Mouse (Mus musculus) CH12.LX (cell line): ENCODE data around the gene Anpep.

Experiments
- CHD1 ChIP-seq: IDR thresholded peaks from 2 replicates; pipeline ENCODE4 v1.6.1; 2012; ENCODE audit warnings: low read depth, low read length, improper control_type of control experiment, inconsistent platforms
- CTCF ChIP-seq, 2 experiments: IDR thresholded peaks in 1 of 2; conservative IDR thresholded peaks in 1 of 2; 2 replicates each; pipeline ENCODE4 v1.5.1; 2011 to 2012; ENCODE audit warnings: low read depth in 2 of 2, low read length in 2 of 2, improper control_type of control experiment in 1 of 2, inconsistent platforms in 1 of 2, mild to moderate bottlenecking in 1 of 2, moderate library complexity in 1 of 2
- EP300 ChIP-seq: IDR thresholded peaks from 2 replicates; pipeline ENCODE4 v1.6.1; 2011; ENCODE audit warnings: low read length, improper control_type of control experiment
- GABPA ChIP-seq: IDR thresholded peaks from 2 replicates; pipeline ENCODE4 v1.6.1; 2012; ENCODE audit warnings: low read depth, low read length, improper control_type of control experiment, inconsistent platforms; ENCODE audit not compliant: insufficient replicate concordance
- MXI1 ChIP-seq: IDR thresholded peaks from 2 replicates; pipeline ENCODE4 v1.6.1; 2011; ENCODE audit warnings: mild to moderate bottlenecking, low read depth, low read length, improper control_type of control experiment
- POLR2A ChIP-seq: IDR thresholded peaks from 2 replicates; pipeline ENCODE4 v1.6.1; 2011; ENCODE audit warnings: low read depth, mild to moderate bottlenecking, improper control_type of control experiment, low read length
- TCF12 ChIP-seq: IDR thresholded peaks from 2 replicates; pipeline ENCODE4 v1.6.1; 2014; ENCODE audit warnings: low read depth, mild to moderate bottlenecking, inconsistent platforms, low read length, improper control_type of control experiment
- UBTF ChIP-seq: IDR thresholded peaks from 2 replicates; pipeline ENCODE4 v1.6.1; 2012; ENCODE audit warnings: low read depth, mild to moderate bottlenecking, inconsistent platforms, low read length, improper control_type of control experiment, moderate library complexity

DNA sequence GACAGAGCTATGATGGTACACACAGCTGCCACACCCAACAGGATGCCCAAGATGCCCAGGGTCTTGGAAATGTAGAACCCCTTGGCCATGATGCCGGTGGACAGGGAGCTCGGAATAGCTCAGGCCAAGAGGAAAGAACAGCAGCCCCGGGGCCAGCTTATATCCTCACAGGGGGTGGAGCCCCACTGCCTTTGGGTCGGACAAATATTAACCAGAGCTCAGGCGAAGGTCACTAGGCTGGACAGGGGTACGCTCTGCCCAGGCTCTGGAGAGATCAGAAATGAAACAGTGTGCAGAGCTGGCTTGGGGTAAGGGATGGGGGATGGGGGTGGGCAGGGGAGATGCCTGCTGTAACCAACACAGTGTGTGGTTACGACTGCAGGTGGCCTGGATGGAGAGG is 18.7 kb downstream of the Anpep start:
- no peak for TF ChIP-seq GABPA
- TF ChIP-seq CTCF (conservative IDR thresholded peaks at IDR 0.05 in 1 of 2, IDR thresholded peaks at IDR 0.05 in 1 of 2; ENCODE audit: low read depth in 2 of 2, low read length in 2 of 2), result no peak
- no peak for TF ChIP-seq CHD1
- TF ChIP-seq MXI1, result no peak
- no peak for TF ChIP-seq POLR2A
- TF ChIP-seq EP300, result no peak
- no peak for TF ChIP-seq TCF12
- TF ChIP-seq UBTF, result no peak
